Mouse (Mus musculus): ENCODE results near the gene Vipr2. TPM values are rescaled to one million over a fixed set of nuclear protein-coding genes. Genes with fewer than 3 reads are reported as not detected.

The Vipr2 gene
- polyA plus RNA-seq, 2 experiments, result 2.9 to 5.6 TPM

GRCm38 (mm10) chr12:116061561-116062193 lies 15.8 kb upstream of the Vipr2 start:
- Histone ChIP-seq H3K4me3 (replicated peaks; ENCODE audit: low read length) (no peak overlapping the region), H3K27me3 (ENCODE audit: control insufficient read depth, insufficient read depth, low read length) (no peaks in the 10 kb centered on the region), H3K4me1 (ENCODE audit: control insufficient read depth, insufficient read depth, low read length) (no peaks in the 10 kb centered on the region), H3K4me2 (replicated peaks; ENCODE audit: low read depth, low read length, severe bottlenecking) (no peak overlapping the region), H3K27ac (replicated peaks; ENCODE audit: low read depth, low read length) (no peak overlapping the region), H3K36me3 (ENCODE audit: control insufficient read depth, insufficient read depth, low read length) (peaks cover 37% of the 10 kb centered on the region), H3K9ac (ENCODE audit: low read depth, low read length, severe bottlenecking) (no peak overlapping the region), H3K9me3 (ENCODE audit: control insufficient read depth, low read length) (peaks cover 56% of the 10 kb centered on the region)
- DNase-seq (ENCODE audit: low spot score), result no peak
- WGBS, result 91% methylated on average over 5 of the region's 5 CpGs
- no peak for TF ChIP-seq POLR2A (IDR thresholded peaks at IDR 0.05; ENCODE audit: borderline replicate concordance, extremely low read depth, insufficient read depth, insufficient read length)
- ATAC-seq (ENCODE audit: low FRiP score, low read depth), result no peak

GRCm38 (mm10) chr12:116062194-116062583 lies 15.3 kb upstream of the Vipr2 start:
- no peak overlapping the region for H3K4me2 ChIP-seq (replicated peaks; ENCODE audit: low read depth, low read length, severe bottlenecking)
- peaks cover 51% of the 10 kb centered on the region for H3K9me3 ChIP-seq (ENCODE audit: control insufficient read depth, low read length)
- H3K4me3 ChIP-seq (replicated peaks; ENCODE audit: low read length), result no peak overlapping the region
- no peak overlapping the region for H3K9ac ChIP-seq (ENCODE audit: low read depth, low read length, severe bottlenecking)
- ATAC-seq (ENCODE audit: low FRiP score, low read depth) (no peak), DNase-seq (ENCODE audit: low spot score) (no peak)
- H3K27ac ChIP-seq (replicated peaks; ENCODE audit: low read depth, low read length), result no peak overlapping the region
- peaks cover 32% of the 10 kb centered on the region for H3K36me3 ChIP-seq (ENCODE audit: control insufficient read depth, insufficient read depth, low read length)
- no peak for TF ChIP-seq POLR2A (IDR thresholded peaks at IDR 0.05; ENCODE audit: borderline replicate concordance, extremely low read depth, insufficient read depth, insufficient read length)
- no peaks in the 10 kb centered on the region for H3K4me1 ChIP-seq (ENCODE audit: control insufficient read depth, insufficient read depth, low read length)
- H3K27me3 ChIP-seq (ENCODE audit: control insufficient read depth, insufficient read depth, low read length), result no peaks in the 10 kb centered on the region
- 94% methylated on average over 2 of the region's 2 CpGs for WGBS

- ATAC-seq (ENCODE audit: low FRiP score, low read depth) (no peak), DNase-seq (ENCODE audit: low spot score) (no peak)
- Histone ChIP-seq H3K4me3 (replicated peaks; ENCODE audit: low read length) (no peak overlapping the region), H3K9me3 (ENCODE audit: control insufficient read depth, low read length) (peaks cover 46% of the 10 kb centered on the region), H3K4me1 (ENCODE audit: control insufficient read depth, insufficient read depth, low read length) (no peaks in the 10 kb centered on the region), H3K27ac (replicated peaks; ENCODE audit: low read depth, low read length) (no peak overlapping the region), H3K27me3 (ENCODE audit: control insufficient read depth, insufficient read depth, low read length) (no peaks in the 10 kb centered on the region), H3K4me2 (replicated peaks; ENCODE audit: low read depth, low read length, severe bottlenecking) (no peak overlapping the region), H3K36me3 (ENCODE audit: control insufficient read depth, insufficient read depth, low read length) (peaks cover 29% of the 10 kb centered on the region), H3K9ac (ENCODE audit: low read depth, low read length, severe bottlenecking) (no peak overlapping the region)
- 95% methylated on average over 4 of the region's 4 CpGs for WGBS
- no peak for TF ChIP-seq POLR2A (IDR thresholded peaks at IDR 0.05; ENCODE audit: borderline replicate concordance, extremely low read depth, insufficient read depth, insufficient read length)
These were observed 14.5 kb upstream of the Vipr2 start for GRCm38 (mm10) chr12:116063020-116063419.

GRCm38 (mm10) chr12:116071023-116071422 lies 6.5 kb upstream of the Vipr2 start:
- no peak for DNase-seq (ENCODE audit: low spot score)
- Histone ChIP-seq H3K36me3 (ENCODE audit: control insufficient read depth, insufficient read depth, low read length) (no peaks in the 10 kb centered on the region), H3K4me3 (replicated peaks; ENCODE audit: low read length) (no peak overlapping the region), H3K9me3 (ENCODE audit: control insufficient read depth, low read length) (no peaks in the 10 kb centered on the region), H3K27ac (replicated peaks; ENCODE audit: low read depth, low read length) (no peak overlapping the region), H3K9ac (ENCODE audit: low read depth, low read length, severe bottlenecking) (no peak overlapping the region), H3K4me1 (ENCODE audit: control insufficient read depth, insufficient read depth, low read length) (no peaks in the 10 kb centered on the region), H3K4me2 (replicated peaks; ENCODE audit: low read depth, low read length, severe bottlenecking) (no peak overlapping the region), H3K27me3 (ENCODE audit: control insufficient read depth, insufficient read depth, low read length) (no peaks in the 10 kb centered on the region)
- TF ChIP-seq POLR2A (IDR thresholded peaks at IDR 0.05; ENCODE audit: borderline replicate concordance, extremely low read depth, insufficient read depth, insufficient read length), result no peak
- ATAC-seq (ENCODE audit: low FRiP score, low read depth), result no peak; the same call in 1 of the 2 replicates
- 21% methylated on average over 3 of the region's 3 CpGs for WGBS

GRCm38 (mm10) chr12:116077855-116078366 lies 385 bp downstream of the Vipr2 start:
- Histone ChIP-seq H3K36me3 (ENCODE audit: control insufficient read depth, insufficient read depth, low read length) (no peaks in the 10 kb centered on the region), H3K9me3 (ENCODE audit: control insufficient read depth, low read length) (no peaks in the 10 kb centered on the region), H3K4me1 (ENCODE audit: control insufficient read depth, insufficient read depth, low read length) (no peaks in the 10 kb centered on the region; the same call in 1 of the 2 replicates), H3K4me3 (replicated peaks; ENCODE audit: low read length) (peak overlapping the region; percentile 54), H3K27ac (replicated peaks; ENCODE audit: low read depth, low read length) (no peak overlapping the region), H3K4me2 (replicated peaks; ENCODE audit: low read depth, low read length, severe bottlenecking) (peak overlapping the region; percentile 70), H3K9ac (ENCODE audit: low read depth, low read length, severe bottlenecking) (peak overlapping the region; percentile 70), H3K27me3 (ENCODE audit: control insufficient read depth, insufficient read depth, low read length) (peaks cover 11% of the 10 kb centered on the region; the same call in 1 of the 2 replicates)
- ATAC-seq (ENCODE audit: low FRiP score, low read depth) (peak; percentile 51), DNase-seq (ENCODE audit: low spot score) (no peak)
- WGBS, result 4% methylated on average over 23 of the region's 24 CpGs
- TF ChIP-seq POLR2A (IDR thresholded peaks at IDR 0.05; ENCODE audit: borderline replicate concordance, extremely low read depth, insufficient read depth, insufficient read length), result no peak

Measured in limb, embryonic 14.5 days (tissue).